Mouse (Mus musculus): ENCODE data around the gene N4bp2l2. TPM values are rescaled to one million over a fixed set of nuclear protein-coding genes. Genes with fewer than 3 reads are reported as not detected.
"Not testable (repeated sequence)": the region's sequence is repeated elsewhere in the genome, so short reads cannot be mapped to it uniquely, and the experiment has no call there.

N4bp2l2 gene
- 93.1 and 101 TPM in 2 replicates for total RNA-seq (2014; rRNA removed)
- polyA plus RNA-seq (2015; fragmentation: Nextera tagmentation; extraction: Ambion mirVana), result 21.5 and 26.5 TPM in 2 replicates

- Histone ChIP-seq H3K27ac (ENCODE audit: low read depth, low read length) (peak within 1 kb of the TSS; percentile 90), H3K4me2 (ENCODE audit: low read depth) (peak within 1 kb of the TSS; percentile 61), H3K4me3 (ENCODE audit: low read depth, low read length) (peak within 1 kb of the TSS; percentile 81), H3K9ac (peak within 1 kb of the TSS; percentile 95)
- H3K4me1 ChIP-seq (ENCODE audit: insufficient read depth); DNase-seq; ATAC-seq; H3K27me3 ChIP-seq (ENCODE audit: insufficient read depth, low read length); H3K36me3 ChIP-seq (ENCODE audit: insufficient read depth); H3K9me3 ChIP-seq (ENCODE audit: low read length): not testable (repeated sequence)
- 89% methylated on average over 8 of the region's 9 CpGs for WGBS
These were observed at the start of gene N4bp2l2 for GRCm38 (mm10) chr5:150666133-150666739. N4bp2l2 (minus strand) TSS chr5:150666183.

GRCm38 (mm10) chr5:150713431-150713830, 47.4 kb upstream of the N4bp2l2 start:
- no peak for ATAC-seq
- H3K36me3 ChIP-seq (ENCODE audit: insufficient read depth), result no peaks in the 10 kb centered on the region
- H3K4me3 ChIP-seq (ENCODE audit: low read depth, low read length), result no peak overlapping the region
- no peaks in the 10 kb centered on the region for H3K9me3 ChIP-seq (ENCODE audit: low read length)
- no peaks in the 10 kb centered on the region for H3K27me3 ChIP-seq (ENCODE audit: insufficient read depth, low read length)
- TF ChIP-seq CTCF (IDR thresholded peaks at IDR 0.05; ENCODE audit: low read depth), result no peak
- H3K27ac ChIP-seq (ENCODE audit: low read depth, low read length), result no peak overlapping the region
- no peak for DNase-seq
- no peak overlapping the region for H3K4me2 ChIP-seq (ENCODE audit: low read depth)
- H3K9ac ChIP-seq, result no peak overlapping the region
- H3K4me1 ChIP-seq (ENCODE audit: insufficient read depth), result no peaks in the 10 kb centered on the region

- Histone ChIP-seq H3K9me3 (ENCODE audit: low read length) (no peaks in the 10 kb centered on the region), H3K4me2 (ENCODE audit: low read depth) (no peak overlapping the region), H3K27me3 (ENCODE audit: insufficient read depth, low read length) (no peaks in the 10 kb centered on the region), H3K4me1 (ENCODE audit: insufficient read depth) (no peaks in the 10 kb centered on the region), H3K4me3 (ENCODE audit: low read depth, low read length) (no peak overlapping the region), H3K27ac (ENCODE audit: low read depth, low read length) (no peak overlapping the region), H3K9ac (no peak overlapping the region), H3K36me3 (ENCODE audit: insufficient read depth) (no peaks in the 10 kb centered on the region)
- ATAC-seq, result peak; percentile 20; the same call in 1 of the 2 replicates
- TF ChIP-seq CTCF (IDR thresholded peaks at IDR 0.05; ENCODE audit: low read depth), result no peak
- WGBS, result 82% methylated on average over 4 of the region's 4 CpGs
- DNase-seq, result no peak
These were observed 45.5 kb upstream of the N4bp2l2 start for GRCm38 (mm10) chr5:150711503-150711902.

- not testable (repeated sequence) for ATAC-seq; H3K27me3 ChIP-seq (ENCODE audit: insufficient read depth, low read length)
- WGBS, result 96% methylated on average over 3 of the region's 3 CpGs
These were observed 41.2 kb upstream of the N4bp2l2 start for GRCm38 (mm10) chr5:150707181-150707580.

GRCm38 (mm10) chr5:150706651-150707050, 40.7 kb upstream of the N4bp2l2 start:
- H3K4me3 ChIP-seq (ENCODE audit: low read depth, low read length); H3K27ac ChIP-seq (ENCODE audit: low read depth, low read length); H3K4me2 ChIP-seq (ENCODE audit: low read depth); DNase-seq; H3K9me3 ChIP-seq (ENCODE audit: low read length); ATAC-seq; H3K9ac ChIP-seq; H3K27me3 ChIP-seq (ENCODE audit: insufficient read depth, low read length); H3K36me3 ChIP-seq (ENCODE audit: insufficient read depth); H3K4me1 ChIP-seq (ENCODE audit: insufficient read depth): not testable (repeated sequence)
- 90% methylated on average over 1 of the region's 1 CpGs for WGBS

More at GRCm38 (mm10) chr5:150707181-150707580, 41.2 kb upstream of the N4bp2l2 start:
- not testable (repeated sequence) for H3K9ac ChIP-seq; H3K4me2 ChIP-seq (ENCODE audit: low read depth); H3K9me3 ChIP-seq (ENCODE audit: low read length); H3K27ac ChIP-seq (ENCODE audit: low read depth, low read length); DNase-seq; H3K4me1 ChIP-seq (ENCODE audit: insufficient read depth); H3K4me3 ChIP-seq (ENCODE audit: low read depth, low read length); H3K36me3 ChIP-seq (ENCODE audit: insufficient read depth)

- Histone ChIP-seq H3K4me1 (ENCODE audit: insufficient read depth) (no peaks in the 10 kb centered on the region), H3K4me2 (ENCODE audit: low read depth) (no peak overlapping the region), H3K27ac (ENCODE audit: low read depth, low read length) (no peak overlapping the region), H3K9me3 (ENCODE audit: low read length) (no peaks in the 10 kb centered on the region), H3K9ac (no peak overlapping the region), H3K36me3 (ENCODE audit: insufficient read depth) (no peaks in the 10 kb centered on the region), H3K27me3 (ENCODE audit: insufficient read depth, low read length) (no peaks in the 10 kb centered on the region), H3K4me3 (ENCODE audit: low read depth, low read length) (no peak overlapping the region)
- TF ChIP-seq CTCF (IDR thresholded peaks at IDR 0.05; ENCODE audit: low read depth), result peak; percentile 58
- no peak for ATAC-seq
- WGBS, result 42% methylated on average over 2 of the region's 2 CpGs
- peak; percentile 57 for DNase-seq
These were observed 36.7 kb upstream of the N4bp2l2 start for GRCm38 (mm10) chr5:150702714-150703113.

- Histone ChIP-seq H3K4me3 (ENCODE audit: low read depth, low read length) (no peak overlapping the region), H3K4me1 (ENCODE audit: insufficient read depth) (no peaks in the 10 kb centered on the region), H3K9me3 (ENCODE audit: low read length) (no peaks in the 10 kb centered on the region), H3K4me2 (ENCODE audit: low read depth) (no peak overlapping the region), H3K36me3 (ENCODE audit: insufficient read depth) (no peaks in the 10 kb centered on the region; the same call in 1 of the 2 replicates), H3K27ac (ENCODE audit: low read depth, low read length) (no peak overlapping the region), H3K27me3 (ENCODE audit: insufficient read depth, low read length) (no peaks in the 10 kb centered on the region), H3K9ac (no peak overlapping the region)
- no peak for DNase-seq
- WGBS, result 94% methylated on average over 2 of the region's 2 CpGs
- TF ChIP-seq CTCF (IDR thresholded peaks at IDR 0.05; ENCODE audit: low read depth), result no peak
- no peak for ATAC-seq
These were observed 27.3 kb upstream of the N4bp2l2 start for GRCm38 (mm10) chr5:150693277-150693676.

Data from forebrain, postnatal 0 days (tissue).